Mouse (Mus musculus): ENCODE results near the gene Lgsn. TPM values are rescaled to one million over a fixed set of nuclear protein-coding genes. Genes with fewer than 3 reads are reported as not detected.

Gene Lgsn
- not detected in 4 replicates for total RNA-seq (2023)

GRCm38 (mm10) chr1:31176101-31176500 is at the start of gene Lgsn:
TSS of gene Lgsn (plus strand) at chr1:31176401.

GRCm38 (mm10) chr1:31222564-31222963 is 46.4 kb downstream of the Lgsn start, which contains the start of the genes 4931428L18Rik and Pih1d3:
TSS of gene 4931428L18Rik (minus strand) at chr1:31222684.
TSS of gene Pih1d3 (plus strand) at chr1:31222838.

Other genes starting within 250 kb of the Lgsn start
- not detected in 4 replicates for gene AC153137.1, start 198.4 kb upstream of the Lgsn start, total RNA-seq (2023)
- gene 4931428L18Rik, start 46.3 kb downstream of the Lgsn start, total RNA-seq (2023), result not detected in 4 replicates
- not detected in 4 replicates for gene Pih1d3, start 46.4 kb downstream of the Lgsn start, total RNA-seq (2023)

Data from B cell, adult 62 days (primary cell).